Mouse (Mus musculus) MEL (cell line): Measurements from ENCODE around the gene Sim2.

Experiments
- E2F4 ChIP-seq: IDR thresholded peaks from 2 replicates; pipeline ENCODE4 v1.6.1; 2011; ENCODE audit warnings: low read depth, low read length, improper control_type of control experiment, borderline replicate concordance
- GATA1 ChIP-seq: IDR thresholded peaks from 2 replicates; pipeline ENCODE4 v1.6.1; 2011; ENCODE audit warnings: low read depth, low read length, improper control_type of control experiment
- MAZ ChIP-seq: IDR thresholded peaks from 2 replicates; pipeline ENCODE4 v1.6.1; 2012; ENCODE audit warnings: low read depth, mild to moderate bottlenecking, inconsistent platforms, low read length, improper control_type of control experiment
- ZNF384 ChIP-seq: IDR thresholded peaks from 2 replicates; pipeline ENCODE4 v1.6.1; 2012; ENCODE audit warnings: low read depth, mild to moderate bottlenecking, inconsistent platforms, low read length, improper control_type of control experiment

GRCm38 (mm10) chr16:94079856-94080555 lies 4.7 kb upstream of the Sim2 start:
- no peak for TF ChIP-seq ZNF384
- TF ChIP-seq E2F4: no peak
- TF ChIP-seq MAZ: no peak
- no peak for TF ChIP-seq GATA1
